Mouse (Mus musculus) WW6 (cell line): ENCODE results near the gene Gltp.
A peak's percentile ranks its signal among the peaks of the same experiment; 100 is the strongest.

Source experiments
- DNase-seq: peaks from one replicate; pipeline ENCODE4 v3.0.0-alpha.2; 2013; ENCODE audit warnings: low read depth, low spot score

Gltp gene

DNA sequence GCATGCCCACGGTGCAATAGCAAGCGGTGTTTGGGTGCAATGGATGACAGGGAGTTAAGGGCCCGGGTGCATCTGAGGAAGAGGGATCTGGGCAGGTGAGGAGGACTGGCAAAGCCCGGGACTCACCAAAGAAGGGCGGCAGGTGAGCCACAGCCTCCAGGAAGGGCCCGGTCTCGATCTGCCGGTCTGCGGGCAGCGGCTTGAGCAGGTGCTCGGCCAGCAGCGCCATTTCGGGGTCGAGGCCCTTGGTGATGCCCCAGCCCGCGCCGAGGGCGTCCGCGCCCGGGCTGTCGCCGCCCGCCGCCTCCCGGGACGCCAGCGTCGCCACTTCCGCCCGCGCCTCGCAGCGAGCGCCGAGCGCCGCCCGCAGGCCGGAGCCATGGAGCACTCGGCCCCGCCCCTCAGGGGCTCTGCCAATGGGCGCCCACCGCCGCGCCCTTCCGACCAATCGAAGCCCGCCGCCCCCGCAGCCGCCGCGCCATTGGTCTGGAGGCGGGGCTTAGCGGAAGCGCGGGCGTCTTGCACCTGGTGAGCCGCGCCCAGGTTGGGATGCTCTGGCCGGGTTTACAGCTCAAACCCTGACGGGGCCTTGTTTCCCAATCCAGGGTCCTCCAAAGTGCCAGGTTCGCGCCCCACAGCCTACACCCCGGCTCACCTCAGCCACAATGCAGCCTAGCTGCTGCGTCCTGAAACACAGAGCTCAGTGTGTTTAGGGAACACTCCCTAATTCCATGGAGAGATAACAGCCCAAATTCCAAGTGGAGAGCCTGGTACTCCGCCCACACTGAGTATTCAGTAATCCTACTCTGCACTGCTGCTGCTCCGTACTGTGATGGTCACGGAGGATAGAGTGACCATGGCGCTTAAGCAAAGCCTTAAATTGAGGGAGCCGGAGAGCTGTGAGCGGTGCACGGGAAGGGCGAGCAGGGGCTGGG lies at the start of gene Gltp:
Gltp (minus strand) TSS at position 352 of the 935 bp plus-strand sequence.
- peak; percentile 84 for DNase-seq

DNA sequence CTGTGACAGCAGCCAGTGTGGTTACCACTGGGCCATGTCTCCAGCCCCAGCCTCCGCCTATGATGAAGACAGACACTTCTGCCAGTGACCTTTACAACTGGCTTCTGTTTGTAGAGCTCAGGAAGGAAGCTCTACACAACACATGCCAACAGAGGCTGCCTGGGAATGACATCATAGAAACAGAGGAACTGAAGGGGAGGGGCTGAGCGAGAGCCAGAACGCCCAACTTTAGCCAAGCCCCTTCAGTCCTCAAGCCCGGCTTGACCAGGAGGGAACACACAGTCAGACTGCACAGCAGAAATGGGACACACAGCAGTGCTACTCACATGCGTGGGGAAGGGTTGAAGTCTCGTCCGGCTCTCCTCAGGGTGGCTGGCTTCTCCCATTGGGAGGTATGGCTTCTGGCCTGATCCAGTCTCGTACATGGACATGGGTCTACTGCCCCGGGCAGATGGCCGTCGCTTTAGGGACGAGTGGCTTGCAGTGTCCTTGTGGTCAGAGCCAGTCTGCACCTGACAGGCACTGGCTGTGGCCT lies 48.0 kb upstream of the Gltp start:
- DNase-seq: no peak

DNA sequence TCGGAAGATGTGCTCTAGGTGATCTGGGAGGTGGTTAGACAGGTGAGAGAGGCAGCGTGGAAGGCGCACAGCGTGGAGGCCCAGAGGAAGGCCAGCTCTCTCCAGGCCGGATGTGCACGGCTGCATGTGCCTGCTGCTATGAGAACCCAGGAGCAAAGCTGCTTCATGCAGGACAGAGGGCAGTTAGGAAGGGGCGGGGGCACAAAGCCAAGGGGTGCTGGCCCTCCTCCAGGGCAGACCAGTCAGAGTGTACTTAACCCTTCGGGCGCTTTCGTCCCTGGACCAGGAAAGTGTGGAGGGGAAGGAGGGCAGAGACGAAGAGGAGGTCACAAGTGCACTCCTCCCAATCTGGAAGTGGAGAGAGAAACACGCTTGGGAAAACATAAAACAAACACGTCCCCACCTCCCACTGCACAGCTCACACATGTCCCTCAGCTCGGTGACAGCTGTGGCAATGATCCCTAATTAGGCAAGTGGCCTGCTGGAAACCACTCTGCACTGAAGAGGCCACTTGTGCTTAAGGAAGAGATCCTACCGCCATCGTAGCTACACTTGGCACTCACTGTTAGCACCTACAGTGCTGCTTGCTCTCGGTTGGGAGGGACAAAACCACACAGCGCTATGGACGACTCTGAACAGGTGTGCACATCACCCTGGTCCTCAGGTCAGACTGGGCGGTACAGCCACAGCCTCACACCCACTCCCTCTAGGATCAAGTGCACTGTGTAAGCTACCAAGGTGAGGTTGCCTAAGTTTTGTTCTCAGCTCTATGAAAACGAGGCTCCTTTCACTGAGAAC lies 46.5 kb upstream of the Gltp start:
- DNase-seq: no peak

DNA sequence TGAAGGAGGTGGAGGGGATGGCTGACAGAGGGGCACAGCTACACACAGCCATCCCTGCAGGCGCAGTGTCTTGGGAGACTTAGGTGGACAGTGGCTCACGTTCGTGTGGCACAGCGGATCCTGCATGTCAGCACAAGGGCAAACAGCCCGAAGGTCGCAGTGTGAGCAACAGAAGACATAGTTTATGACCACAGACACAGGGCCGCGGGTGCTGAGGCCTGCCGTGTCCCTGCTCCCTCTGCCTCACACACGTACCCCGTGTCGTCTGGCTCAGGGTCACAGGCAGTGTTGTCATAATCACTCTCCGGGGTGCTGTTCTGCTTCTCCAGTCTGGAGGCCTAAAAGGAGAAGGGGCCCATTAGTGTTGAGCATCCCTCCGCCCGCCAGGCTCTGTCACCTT lies 42.8 kb upstream of the Gltp start:
- DNase-seq: no peak

DNA sequence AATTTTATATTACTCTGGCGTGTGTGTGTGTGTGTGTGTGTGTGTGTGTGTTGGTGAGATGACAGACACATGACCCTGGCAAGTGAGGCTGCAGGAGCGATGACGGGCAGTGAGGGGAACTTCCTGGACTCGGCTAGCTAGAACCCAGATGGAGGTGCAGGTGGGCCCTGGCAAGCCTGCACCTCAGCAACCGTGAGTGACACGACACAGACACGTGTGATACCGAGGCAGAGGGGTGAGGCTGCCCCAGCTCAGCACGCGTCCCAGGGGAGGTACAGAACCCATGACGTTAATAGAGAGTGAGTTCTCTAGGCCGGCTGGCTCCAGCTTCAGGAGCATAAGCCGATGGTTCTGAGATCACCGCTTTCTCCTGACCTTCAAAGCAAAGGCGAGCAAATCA lies 41.2 kb upstream of the Gltp start:
- DNase-seq: no peak

DNA sequence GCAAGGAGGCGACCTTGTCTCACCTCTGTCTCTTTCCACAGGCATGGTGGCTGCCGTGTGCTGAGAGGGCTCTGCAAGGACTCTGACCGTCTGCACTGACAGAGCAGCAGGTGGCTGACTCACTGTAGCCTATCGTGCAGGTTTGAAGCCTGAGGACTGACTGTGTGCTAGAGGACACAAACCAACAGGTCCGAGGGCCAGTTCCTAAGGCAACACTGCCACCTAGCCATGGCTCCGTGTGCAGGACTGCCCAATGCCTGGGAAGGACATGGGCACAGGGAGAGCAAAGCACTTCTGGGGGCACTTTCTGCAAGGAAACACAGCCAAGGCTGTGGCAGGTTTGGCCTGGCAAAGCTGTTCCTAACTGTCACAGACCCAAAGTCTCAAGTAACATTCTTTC lies 40.7 kb upstream of the Gltp start:
- no peak for DNase-seq

DNA sequence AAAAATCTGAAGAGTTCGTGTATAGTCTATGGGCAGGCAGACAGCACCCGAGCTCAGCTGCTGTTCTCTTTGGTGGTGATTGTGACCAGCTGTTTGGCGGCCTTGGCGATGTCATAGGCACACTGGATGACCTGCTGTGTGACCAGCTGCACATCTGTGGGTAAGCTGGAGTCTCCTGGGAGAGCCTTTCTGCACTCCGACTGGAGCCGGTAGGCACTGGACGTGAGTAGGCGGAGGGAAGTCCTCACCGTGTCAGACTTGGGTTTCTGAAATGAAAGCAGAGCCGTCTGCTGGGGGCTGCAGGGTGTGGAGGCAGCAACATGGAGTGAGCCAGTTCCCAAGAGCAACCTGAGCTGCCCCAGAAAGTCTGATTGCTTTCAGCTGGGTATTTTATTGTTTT lies 39.3 kb upstream of the Gltp start:
- no peak for DNase-seq

DNA sequence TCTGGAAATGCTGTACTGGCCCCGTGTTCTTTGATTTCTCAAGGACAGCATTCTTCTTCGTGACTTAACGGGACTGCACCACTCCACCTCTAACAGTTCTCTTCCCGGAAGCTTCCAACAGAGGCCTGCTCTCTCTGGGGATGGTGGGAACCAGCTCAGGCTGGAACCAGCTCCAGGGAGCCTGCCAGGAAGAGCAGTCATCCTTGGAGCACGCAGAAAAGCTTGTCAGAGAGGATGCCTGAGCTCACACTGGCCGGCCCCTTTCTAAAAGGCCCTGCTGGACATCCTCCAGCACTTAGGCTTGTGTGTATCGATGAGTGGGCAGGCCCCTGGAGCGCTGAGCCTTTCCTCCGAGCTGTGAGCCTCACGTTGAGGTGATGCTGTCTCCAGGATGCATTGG lies 37.4 kb upstream of the Gltp start:
- no peak for DNase-seq

DNA sequence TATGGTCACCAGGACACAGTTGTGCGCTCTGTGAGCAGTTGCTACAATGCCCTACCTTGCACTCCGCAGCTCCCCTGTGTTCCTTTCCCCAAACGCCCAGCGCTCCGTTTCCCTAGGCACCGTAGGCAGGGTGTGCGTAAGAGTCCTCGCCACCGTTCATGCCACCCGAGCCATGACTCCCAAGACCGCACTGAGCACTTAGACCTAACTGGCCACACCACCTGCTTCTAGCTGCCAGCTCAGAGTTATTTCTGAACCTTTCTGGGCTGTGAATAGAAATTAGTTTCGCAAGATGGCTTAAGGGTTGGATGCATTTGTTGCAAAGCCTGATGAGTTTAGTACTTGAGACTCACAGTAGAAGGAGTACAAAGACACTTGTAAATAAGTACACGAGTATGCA lies 32.1 kb upstream of the Gltp start:
- no peak for DNase-seq

DNA sequence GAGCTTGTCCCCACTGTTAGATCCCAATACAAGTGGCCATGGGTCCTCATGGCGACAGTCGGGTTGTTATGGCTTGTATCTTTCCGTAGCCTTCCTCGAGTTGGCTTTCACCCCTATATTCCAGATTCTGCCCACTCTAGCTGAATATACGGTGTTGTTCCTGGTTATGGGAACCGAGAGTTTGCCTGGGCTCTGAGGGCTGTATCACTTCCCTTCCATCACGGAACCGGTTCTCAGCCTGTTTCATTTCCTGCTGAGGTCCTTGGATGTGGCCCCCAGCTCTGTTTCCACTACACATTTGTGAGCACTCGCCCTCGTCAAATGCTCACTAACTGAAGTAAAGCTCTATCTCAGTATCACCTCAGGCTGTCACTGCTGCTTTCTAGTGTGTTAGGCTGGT lies 31.2 kb upstream of the Gltp start:
- DNase-seq: no peak

DNA sequence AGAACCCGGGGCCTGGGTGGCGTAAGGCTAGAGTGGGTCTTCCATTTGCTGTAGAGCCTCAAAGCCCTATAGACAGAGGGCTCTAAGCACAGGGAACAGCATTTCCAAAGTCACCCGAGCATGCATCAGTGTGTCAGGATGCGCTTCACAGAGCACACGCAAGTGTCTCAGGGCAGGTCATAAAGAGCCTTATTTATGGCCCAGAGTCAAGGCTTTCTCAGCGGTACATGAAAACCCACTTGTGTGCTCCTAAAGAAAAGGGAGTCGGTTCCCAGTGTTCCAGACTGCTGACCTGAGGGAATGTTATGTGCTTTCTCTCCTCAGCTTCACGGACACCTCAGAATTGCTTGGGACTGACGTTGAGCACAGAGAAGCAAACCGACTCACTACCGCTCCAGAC lies 30.0 kb upstream of the Gltp start:
- no peak for DNase-seq

DNA sequence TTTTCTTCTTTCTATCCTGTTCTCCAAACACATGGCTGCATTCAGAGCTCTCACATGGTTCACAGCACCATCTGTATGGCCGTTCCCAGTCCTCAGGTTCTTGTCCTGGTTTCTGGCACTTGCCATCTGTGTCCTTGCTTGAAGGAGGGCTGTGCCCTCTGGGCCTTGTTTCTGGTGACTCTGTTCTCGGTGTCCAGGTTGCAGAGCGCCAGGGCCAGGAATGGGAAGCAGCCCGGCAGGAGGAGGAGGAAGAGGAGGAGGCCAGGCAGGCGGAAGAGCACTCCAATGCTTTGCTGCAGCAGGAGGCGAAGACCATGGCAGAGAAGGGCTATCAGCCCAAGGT lies 29.1 kb upstream of the Gltp start:
- DNase-seq: no peak

DNA sequence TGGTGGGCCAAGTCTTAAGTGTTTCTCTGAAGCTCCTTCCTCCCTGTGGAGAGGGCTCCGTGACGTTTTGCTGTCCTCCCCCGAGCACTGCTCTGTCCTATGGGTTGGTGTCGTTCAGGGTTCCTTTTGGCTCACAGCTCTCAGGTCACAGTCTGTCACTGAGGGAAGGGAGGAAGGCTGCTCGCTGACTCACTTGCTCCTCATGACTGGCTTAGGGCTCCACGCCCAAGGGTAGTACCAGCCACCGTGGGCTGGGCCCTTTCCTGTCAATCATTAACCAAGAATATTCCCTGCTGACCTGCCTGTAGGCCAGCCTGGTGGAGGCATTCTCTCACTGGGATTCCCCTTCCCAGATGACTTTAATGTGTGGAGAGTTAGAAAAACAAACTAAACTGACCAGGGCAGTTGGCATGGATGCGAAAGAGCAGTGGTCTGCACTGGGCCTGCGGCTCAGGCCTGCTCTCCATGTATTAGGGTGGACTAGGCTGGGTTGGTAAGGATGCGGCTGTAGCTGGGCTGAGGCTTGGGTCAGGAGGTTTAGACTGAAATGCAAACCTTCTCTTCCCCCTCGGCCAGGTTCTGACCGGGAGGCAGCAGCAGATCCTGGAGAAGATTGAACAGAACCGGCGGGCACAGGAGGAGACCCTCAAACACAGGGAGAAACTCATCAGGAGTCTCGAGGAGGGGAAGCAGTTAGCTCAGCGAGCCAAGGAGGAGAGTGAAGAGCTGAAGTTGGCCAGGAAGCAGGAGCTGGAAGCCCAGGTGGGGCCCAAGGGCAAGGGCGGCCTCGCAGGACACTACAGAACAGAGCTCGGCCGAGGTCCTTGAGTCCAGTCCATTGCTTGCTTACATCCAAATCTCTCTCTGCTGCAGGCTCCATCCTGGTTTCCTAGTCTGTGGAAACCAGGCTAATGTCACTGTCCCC lies 28.5 kb upstream of the Gltp start:
- DNase-seq: no peak

DNA sequence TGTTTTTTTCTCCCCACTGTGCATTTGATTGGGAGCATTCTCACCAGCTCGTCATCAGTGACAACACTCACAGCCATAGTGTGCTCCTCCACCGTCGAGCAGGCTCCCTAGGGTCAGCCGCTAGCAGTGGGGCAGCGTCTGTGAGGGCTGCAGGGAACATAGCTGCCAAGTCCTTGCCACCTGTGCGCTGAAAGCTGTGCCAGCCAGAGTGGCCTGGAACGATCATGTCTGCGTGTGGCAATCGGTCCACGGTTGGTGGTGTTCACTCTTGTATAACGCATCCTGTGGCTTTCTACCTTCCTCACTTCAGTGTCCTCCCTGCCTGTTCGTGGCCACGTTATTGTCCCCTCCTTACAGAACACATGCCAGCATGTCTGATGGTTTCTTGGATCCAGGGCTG lies 27.7 kb upstream of the Gltp start:
- no peak for DNase-seq

DNA sequence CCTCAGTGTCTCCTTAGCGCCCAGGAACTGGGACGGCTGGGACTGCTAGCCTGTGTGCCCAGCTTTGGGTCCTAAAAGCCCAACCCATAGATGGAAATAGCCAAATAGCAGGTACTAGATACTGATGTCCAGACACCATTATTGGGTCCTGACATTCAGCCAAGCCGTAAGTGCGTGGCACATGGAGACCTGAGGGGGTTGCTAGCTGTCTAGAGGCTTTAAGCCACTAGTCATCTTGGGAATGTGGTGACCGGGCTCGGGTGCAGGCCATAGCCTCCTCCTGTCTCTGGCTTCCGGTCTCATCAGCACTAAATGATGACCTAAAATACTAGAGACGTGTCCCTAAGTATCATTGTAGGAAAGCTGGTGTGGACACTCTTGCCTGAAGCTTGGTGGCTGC lies 27.2 kb upstream of the Gltp start:
- no peak for DNase-seq

DNA sequence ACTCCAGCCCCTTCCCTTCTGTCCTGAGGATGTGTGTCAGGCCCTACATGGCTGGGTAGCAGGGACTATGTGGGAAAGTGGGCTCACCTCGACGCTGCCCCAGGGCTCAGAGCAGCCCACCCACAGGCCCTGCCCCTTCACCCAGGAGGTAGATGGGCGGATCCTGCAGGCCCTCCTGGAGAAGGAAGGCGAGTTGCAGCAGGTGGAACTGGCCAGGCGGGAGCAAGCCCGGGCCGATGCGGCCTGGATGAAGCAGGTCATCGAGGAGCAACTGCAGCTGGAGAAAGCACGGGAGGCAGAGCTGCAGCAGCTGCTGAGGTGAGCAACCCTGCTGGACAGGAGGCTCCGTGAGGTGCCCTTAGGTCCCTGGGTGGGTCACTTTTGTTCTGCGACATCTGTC lies 26.5 kb upstream of the Gltp start:
- no peak for DNase-seq

DNA sequence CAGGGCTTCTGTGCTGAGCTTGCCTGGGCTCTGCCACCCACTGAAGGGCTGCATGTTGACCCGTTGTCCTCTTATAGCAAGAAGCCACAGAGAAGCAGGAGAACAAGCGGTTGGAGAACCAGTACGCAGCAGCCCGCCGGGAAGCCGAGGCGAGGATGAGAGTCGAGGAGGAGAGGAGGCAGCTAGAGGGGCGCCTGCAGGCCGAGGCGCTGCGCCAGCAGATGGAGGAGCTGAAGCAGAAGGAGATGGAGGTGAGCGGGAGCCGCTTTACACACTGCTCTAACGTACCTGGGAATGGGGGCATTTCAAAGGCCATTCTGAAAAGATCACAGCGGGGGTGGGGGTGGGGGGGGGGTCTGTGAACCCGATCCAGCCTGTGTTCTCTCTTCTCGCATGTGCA lies 23.8 kb upstream of the Gltp start:
- DNase-seq: no peak

DNA sequence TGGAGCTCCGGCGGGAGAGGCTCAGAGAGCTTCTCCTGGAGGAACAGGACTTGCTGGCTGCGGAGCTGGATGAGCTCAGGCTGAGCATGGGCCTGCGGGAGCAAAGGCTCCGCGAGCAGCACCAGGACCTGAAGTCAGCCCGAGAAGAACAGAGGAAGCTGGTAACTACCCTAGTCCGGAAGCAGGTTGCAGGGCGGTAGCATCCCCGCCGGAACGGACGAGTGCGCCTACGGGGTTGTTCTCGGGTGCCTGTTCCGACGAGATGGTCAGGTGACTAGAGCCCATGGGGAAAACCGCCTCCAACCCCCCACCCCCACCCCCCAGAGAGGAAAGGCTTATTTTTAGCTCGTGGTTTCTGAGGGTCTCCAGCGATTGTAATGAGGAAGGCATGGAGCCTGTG lies 18.6 kb upstream of the Gltp start:
- no peak for DNase-seq

DNA sequence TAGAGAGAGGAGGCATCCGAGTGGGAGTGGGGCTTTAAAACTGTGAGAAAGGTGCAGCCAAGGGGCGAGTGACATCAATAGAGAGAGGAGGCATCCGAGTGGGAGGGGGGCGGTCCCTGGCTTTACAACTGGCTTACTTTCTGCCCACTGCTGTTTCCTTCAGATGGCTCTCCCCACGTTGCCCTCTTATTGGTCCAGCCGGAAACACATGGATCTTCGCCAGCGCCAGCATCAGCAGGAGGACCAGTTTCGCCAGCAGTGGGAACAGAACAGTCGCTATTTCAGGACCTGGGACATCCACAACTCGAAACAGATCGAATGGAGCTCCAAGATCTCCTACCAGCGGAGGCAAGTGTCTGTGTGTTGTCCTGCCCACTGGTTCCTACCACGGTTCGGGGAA lies 17.7 kb upstream of the Gltp start:
- no peak for DNase-seq

DNA sequence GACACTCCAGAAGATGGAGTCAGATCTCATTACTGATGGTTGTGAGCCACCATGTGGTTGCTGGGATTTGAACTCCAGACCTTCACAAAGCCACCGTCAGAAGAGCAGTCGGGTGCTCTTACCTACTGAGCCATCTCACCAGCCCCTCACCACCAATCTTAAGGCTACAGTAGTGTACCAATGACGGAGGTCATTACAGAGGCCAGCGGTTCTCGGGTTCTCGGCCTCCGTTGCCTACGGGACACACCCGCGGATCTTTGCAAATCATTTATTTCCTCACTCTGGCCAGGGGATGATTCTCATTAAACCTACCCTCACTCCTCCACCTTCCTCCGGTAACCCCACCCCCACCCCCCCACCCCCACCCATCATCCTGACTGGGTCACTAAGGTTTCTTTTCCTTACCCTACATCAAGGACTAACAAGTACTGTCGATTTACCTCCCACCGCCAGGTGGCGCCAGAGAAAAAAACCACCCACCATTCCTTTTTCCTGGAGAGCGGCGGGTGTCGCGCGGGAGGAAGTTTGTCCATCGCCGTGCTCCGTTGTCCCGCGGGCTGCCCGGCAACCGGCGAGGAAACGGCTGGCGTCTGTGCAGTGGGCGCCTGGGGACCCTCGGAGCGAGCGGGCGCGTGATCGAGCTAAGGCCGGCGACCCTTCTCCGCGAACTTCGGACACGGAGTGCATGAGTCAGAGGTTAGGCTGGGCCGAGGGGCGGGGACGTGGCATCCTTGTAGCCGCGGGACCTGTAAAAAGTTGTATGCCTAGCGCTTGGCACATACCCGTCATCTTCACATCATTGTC lies 16.7 kb upstream of the Gltp start, which contains the start of gene Tchp:
Tchp (plus strand) TSS at position 496 of the 804 bp plus-strand sequence.
- DNase-seq: peak; percentile 89
